ENCODE assay signal across 28 mouse cellular contexts in genomic region chr8:57048909-57049308, GRCm38 (mm10).
"Had no signal": no experiment of that assay in that cellular context is flagged by ENCODE, and none has a peak within 500 bp of the region (broad histone marks: within the 10 kb centered on the region; RNA-seq: fewer than 3 reads in every experiment).

No protein-coding gene starts in this region.

- H3K27ac ChIP-seq: embryonic facial prominence, embryonic 10.5 days; embryonic facial prominence, embryonic 12.5 days; embryonic facial prominence, embryonic 13.5 days; embryonic facial prominence, embryonic 15.5 days; forebrain, embryonic 10.5 days; forebrain, embryonic 12.5 days; forebrain, embryonic 13.5 days; forebrain, embryonic 15.5 days; gastrocnemius, adult 2 months; heart, adult 2 months had no signal

- H3K4me2 ChIP-seq: embryonic facial prominence, embryonic 12.5 days; embryonic facial prominence, embryonic 13.5 days; embryonic facial prominence, embryonic 15.5 days; forebrain, embryonic 12.5 days; forebrain, embryonic 13.5 days; forebrain, embryonic 15.5 days had no signal

- H3K9me3 ChIP-seq: embryonic facial prominence, embryonic 10.5 days; embryonic facial prominence, embryonic 12.5 days; embryonic facial prominence, embryonic 13.5 days; embryonic facial prominence, embryonic 15.5 days; forebrain, embryonic 10.5 days; forebrain, embryonic 12.5 days; forebrain, embryonic 13.5 days; forebrain, embryonic 15.5 days had no signal

- DNase-seq: cerebellum, adult 8-10 months; cerebellum, adult 9-10 months; cerebellum, adult 9-11 months; cerebellum, postnatal 10 days; cerebellum, postnatal 14 days; cerebellum, postnatal 25 days; cerebellum, postnatal 36 days; embryo, embryonic 11 days; forebrain, postnatal 0 days; gastrocnemius, adult 2 months; gastrocnemius, postnatal 10 days; gastrocnemius, postnatal 14 days; gastrocnemius, postnatal 25 days; gastrocnemius, postnatal 36 days; heart, adult 11 months; heart, adult 18-20 months; heart, adult 2 months had no signal

- H3K4me1 ChIP-seq: embryonic facial prominence, embryonic 10.5 days; embryonic facial prominence, embryonic 12.5 days; embryonic facial prominence, embryonic 13.5 days; embryonic facial prominence, embryonic 15.5 days; forebrain, embryonic 10.5 days; forebrain, embryonic 12.5 days; forebrain, embryonic 13.5 days; forebrain, embryonic 15.5 days had no signal

- H3K27me3 ChIP-seq: embryonic facial prominence, embryonic 12.5 days; embryonic facial prominence, embryonic 13.5 days; embryonic facial prominence, embryonic 15.5 days; forebrain, embryonic 12.5 days; forebrain, embryonic 13.5 days; forebrain, embryonic 15.5 days had no signal

- H3K9ac ChIP-seq: embryonic facial prominence, embryonic 12.5 days; embryonic facial prominence, embryonic 13.5 days; embryonic facial prominence, embryonic 15.5 days; forebrain, embryonic 12.5 days; forebrain, embryonic 13.5 days; forebrain, embryonic 15.5 days; forebrain, postnatal 0 days had no signal

- ATAC-seq: forebrain, embryonic 13.5 days; forebrain, embryonic 14.5 days; forebrain, embryonic 15.5 days; forebrain, embryonic 16.5 days; forebrain, postnatal 0 days had no signal

- H3K4me3 ChIP-seq: embryonic facial prominence, embryonic 10.5 days; embryonic facial prominence, embryonic 12.5 days; embryonic facial prominence, embryonic 13.5 days; embryonic facial prominence, embryonic 15.5 days; erythroblast, embryonic 14.5 days; forebrain, embryonic 10.5 days; forebrain, embryonic 12.5 days; forebrain, embryonic 13.5 days; forebrain, embryonic 15.5 days; gastrocnemius, adult 2 months; heart, adult 2 months had no signal

- H3K36me3 ChIP-seq: embryonic facial prominence, embryonic 10.5 days; embryonic facial prominence, embryonic 12.5 days; embryonic facial prominence, embryonic 13.5 days; embryonic facial prominence, embryonic 15.5 days; forebrain, embryonic 10.5 days; forebrain, embryonic 12.5 days; forebrain, embryonic 15.5 days had no signal
